Mouse (Mus musculus): Measurements from ENCODE around the gene Polr2b.

DNA sequence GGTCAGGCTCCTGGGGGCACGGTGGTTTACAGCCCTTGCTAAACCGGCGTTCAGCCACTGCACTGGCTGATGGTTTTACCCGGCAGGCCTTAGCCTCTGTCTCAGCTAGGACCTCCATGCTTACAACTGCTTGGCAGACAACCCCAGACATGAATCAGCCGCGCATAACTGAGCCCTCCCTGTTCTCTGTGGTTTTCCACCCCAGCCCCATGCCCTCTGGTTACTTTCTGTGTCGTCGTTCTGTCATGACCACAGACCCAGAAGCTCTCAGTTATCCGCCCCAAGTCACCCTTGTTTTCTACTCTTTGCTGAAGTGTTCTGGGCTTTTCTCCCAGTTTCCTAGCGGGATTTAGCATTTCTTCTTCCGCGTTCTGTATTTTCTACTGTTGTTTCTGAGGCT lies 57.7 kb downstream of the Polr2b start:
- TF ChIP-seq POLR2A (IDR thresholded peaks at IDR 0.05; ENCODE audit: insufficient read depth, low read depth, low read length) = no peak
- no peak for TF ChIP-seq CTCF (IDR thresholded peaks at IDR 0.05; ENCODE audit: insufficient read depth, low read depth, low read length)

Data from olfactory bulb, adult 2 months (tissue).